Mouse (Mus musculus): Measurements from ENCODE around the gene Gm48552. TPM values are rescaled to one million over a fixed set of nuclear protein-coding genes. Genes with fewer than 3 reads are reported as not detected.

Gm48552 gene
- 1.4 and 1.5 TPM in 2 replicates for polyA plus RNA-seq (2016; fragmentation: Nextera tagmentation; extraction: Ambion mirVana)

DNA sequence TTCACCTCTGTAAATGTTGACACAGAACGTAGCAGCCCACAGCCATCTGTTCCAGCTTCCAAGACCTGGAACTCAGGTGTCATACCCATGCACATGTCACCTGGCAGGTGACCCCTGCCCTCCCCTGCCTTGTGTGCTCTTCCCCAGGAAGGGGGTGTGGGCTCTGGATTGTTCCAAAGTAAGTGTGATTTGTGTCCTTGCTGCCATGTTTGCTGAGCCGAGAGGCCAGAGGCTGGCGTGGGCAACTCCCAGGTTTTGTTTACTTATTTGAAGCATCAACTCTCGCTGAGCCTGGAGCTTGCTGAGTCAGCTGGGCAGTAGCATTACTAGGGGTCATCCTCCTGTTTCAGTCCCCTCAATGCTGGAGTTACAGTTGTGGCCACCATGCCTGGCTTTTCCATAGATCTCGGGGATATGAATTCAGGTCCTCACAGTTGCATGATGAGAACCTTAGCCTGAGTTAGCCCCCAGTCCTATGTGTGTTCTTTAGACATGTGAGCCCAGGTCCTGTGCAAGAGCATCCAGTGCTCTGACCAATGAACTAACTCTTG is at the start of gene Gm48552:
Gm48552 (plus strand) TSS at position 501 of the 551 bp plus-strand sequence.
- no peak for DNase-seq (ENCODE audit: low spot score)
- 91% methylated on average over 5 of the region's 5 CpGs for WGBS
- Histone ChIP-seq H3K36me3 (peaks cover 57% of the 10 kb centered on the region), H3K27ac (no peak within 1 kb of the TSS), H3K4me1 (peaks cover 33% of the 10 kb centered on the region), H3K4me3 (0 out of 2 replicates have a peak within 1 kb of the TSS, but pooled peaks have one; percentile 3), H3K27me3 (ENCODE audit: low read depth, poor library complexity, severe bottlenecking) (no peaks in the 10 kb centered on the region), H3K9me3 (replicated peaks) (no peaks in the 10 kb centered on the region)

GRCm38 (mm10) chr10:81340551-81341332 is 48.1 kb upstream of the Gm48552 start:
- no peak for DNase-seq (ENCODE audit: low spot score)

DNA sequence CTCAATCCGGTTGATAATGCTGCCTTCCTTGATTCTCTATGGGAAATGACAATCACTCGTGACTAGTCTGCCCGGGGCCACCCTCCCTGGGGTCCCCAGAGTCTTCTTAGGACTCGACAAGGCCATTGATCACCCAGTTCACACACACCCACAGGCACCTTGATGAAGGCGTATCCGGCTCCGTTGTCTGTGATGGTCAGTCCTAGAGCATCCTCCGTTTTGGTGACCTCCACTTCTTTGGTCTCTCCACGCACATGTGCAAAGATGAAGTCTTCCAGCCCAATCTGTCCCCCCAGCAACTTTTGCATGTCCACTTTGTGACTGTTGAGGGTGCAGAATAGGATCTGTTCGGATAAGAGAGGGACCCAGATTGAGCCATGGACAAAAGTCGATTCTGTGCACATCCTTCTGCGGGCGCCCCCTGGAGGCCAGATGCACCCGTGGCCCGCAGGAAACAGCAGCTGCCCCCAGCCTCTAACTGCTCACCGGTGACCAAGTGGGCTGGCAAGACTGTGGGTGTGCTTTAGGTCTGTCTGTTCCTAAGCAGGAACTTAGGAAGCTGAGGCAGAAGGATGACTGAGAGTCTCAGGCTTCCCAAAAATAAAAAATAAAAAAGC is 47.4 kb upstream of the Gm48552 start:
- peaks cover 85% of the 10 kb centered on the region for H3K27me3 ChIP-seq (ENCODE audit: low read depth, poor library complexity, severe bottlenecking)

More at GRCm38 (mm10) chr10:81340551-81341332, 48.1 kb upstream of the Gm48552 start:
- Histone ChIP-seq H3K27ac (no peak overlapping the region), H3K4me1 (peaks cover 29% of the 10 kb centered on the region), H3K36me3 (peaks cover 7% of the 10 kb centered on the region), H3K4me3 (no peak overlapping the region), H3K9me3 (replicated peaks) (no peaks in the 10 kb centered on the region), H3K27me3 (ENCODE audit: low read depth, poor library complexity, severe bottlenecking) (peaks cover 79% of the 10 kb centered on the region)
- 41% methylated on average over 17 of the region's 17 CpGs for WGBS

DNA sequence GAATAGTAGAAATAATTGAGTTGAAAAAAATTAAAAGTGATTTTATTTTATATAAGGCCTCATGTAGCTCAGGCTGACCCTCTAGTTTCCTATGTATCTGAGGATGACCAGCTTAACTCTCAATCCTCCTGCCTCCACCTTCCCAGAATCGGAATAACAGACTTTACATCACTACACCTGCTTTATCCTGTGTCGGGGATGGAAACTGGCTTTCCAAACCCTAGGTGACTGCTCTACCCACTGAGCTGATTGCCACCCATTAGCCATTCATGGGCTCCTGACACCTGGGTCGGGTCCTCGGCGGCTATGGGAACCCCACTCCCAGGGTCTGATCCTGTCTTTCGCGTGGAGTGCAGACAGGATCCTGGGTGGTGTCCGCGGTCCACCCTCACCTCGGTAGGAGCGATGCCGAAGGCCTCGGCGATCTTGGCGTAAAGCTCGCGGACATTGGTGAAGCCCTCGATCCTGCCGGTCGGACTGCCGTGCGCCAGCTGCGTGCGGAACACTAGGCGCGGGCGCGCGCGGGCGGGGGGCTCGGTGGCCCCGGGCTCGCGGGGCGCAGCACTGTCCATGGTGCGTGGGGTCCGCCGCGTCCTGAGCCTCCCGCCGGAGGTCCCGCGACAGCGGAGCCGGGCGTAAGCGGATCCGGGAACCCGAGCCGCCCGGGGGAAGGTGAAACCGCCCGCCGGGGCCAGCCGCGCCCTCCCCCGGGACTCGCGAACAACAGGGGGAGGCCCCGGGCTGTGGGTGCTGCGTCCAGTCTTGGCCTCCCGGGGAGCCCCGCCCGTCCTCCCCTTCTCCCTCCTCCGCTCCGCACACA is 45.9 kb upstream of the Gm48552 start, which contains the start of gene Gipc3:
Gipc3 (minus strand) TSS at position 581 of the 820 bp plus-strand sequence.
- Histone ChIP-seq H3K36me3 (peaks cover 20% of the 10 kb centered on the region), H3K4me1 (peaks cover 41% of the 10 kb centered on the region), H3K27ac (peak within 1 kb of the TSS; percentile 58; the same call in 1 of the 2 replicates), H3K9me3 (replicated peaks) (no peaks in the 10 kb centered on the region), H3K27me3 (ENCODE audit: low read depth, poor library complexity, severe bottlenecking) (peaks cover 87% of the 10 kb centered on the region), H3K4me3 (peak within 1 kb of the TSS; percentile 54)
- 7% methylated on average over 67 of the region's 67 CpGs for WGBS
- no peak for DNase-seq (ENCODE audit: low spot score)

More for the DNA sequence above, 47.4 kb upstream of the Gm48552 start:
- 34% methylated on average over 16 of the region's 16 CpGs for WGBS
- H3K4me1 ChIP-seq: peaks cover 28% of the 10 kb centered on the region
- no peak overlapping the region for H3K27ac ChIP-seq
- no peak overlapping the region for H3K4me3 ChIP-seq
- peak; percentile 87 for DNase-seq (ENCODE audit: low spot score)
- no peaks in the 10 kb centered on the region for H3K9me3 ChIP-seq (replicated peaks)
- peaks cover 12% of the 10 kb centered on the region for H3K36me3 ChIP-seq

DNA sequence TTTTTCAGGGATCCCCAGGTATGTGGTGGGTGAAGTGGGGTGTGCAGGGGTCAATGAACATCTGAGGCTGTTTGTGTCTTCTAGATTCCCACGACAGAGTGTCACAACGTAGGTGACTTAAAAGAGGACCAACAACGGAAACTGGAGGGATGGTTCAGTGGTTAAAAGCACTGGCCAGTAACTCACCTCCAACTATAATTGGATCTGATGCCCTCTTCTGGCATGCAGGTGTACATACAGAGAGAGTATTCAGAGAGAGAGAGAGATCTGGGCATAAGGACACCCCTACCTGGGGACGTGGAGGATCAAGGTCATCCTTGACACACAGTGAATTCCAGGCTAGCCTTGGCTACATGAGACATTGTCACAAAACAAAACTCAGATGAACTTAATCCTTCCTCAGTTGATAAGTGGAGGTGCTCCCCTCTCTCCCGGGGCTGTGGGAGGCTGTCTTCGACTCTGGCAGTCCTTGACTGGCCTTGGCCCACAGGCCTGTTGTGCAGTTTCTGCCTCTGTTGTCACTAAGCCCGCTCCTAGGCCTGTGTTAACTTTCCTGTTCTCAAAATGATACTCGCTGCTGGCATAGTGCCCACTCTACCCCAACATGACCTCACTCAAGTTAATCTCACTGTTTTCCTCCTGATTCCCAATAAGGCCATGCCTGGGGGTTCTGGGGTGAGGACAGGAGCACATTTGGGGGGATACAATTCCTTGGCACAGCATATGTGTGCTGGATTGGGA is 44.2 kb upstream of the Gm48552 start:
- Histone ChIP-seq H3K27me3 (ENCODE audit: low read depth, poor library complexity, severe bottlenecking) (peaks cover 82% of the 10 kb centered on the region), H3K9me3 (replicated peaks) (no peaks in the 10 kb centered on the region), H3K36me3 (peaks cover 32% of the 10 kb centered on the region), H3K4me3 (peak overlapping the region; percentile 11; the same call in 1 of the 2 replicates), H3K4me1 (peaks cover 53% of the 10 kb centered on the region), H3K27ac (no peak overlapping the region)
- WGBS: 58% methylated on average over 8 of the region's 8 CpGs
- DNase-seq (ENCODE audit: low spot score): no peak

DNA sequence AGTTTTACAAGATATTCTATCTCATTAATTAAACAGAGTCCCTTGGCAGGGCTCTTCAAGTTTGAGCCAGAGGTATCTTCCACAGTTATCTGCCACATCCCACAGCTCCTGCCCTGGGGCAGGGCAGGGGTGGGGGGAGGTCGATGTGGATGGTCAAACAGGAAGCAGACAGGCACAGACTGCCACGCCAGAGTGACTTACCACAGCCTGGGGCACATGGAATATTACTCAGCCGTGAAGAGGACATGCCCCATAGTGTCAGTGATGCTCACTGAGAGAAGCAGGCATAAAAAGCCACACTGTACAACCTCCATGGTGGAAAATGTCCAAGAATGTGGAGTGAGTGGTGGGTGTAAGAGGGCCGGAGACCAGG is 43.7 kb upstream of the Gm48552 start:
- no peak for DNase-seq (ENCODE audit: low spot score)
- peaks cover 58% of the 10 kb centered on the region for H3K4me1 ChIP-seq
- H3K4me3 ChIP-seq: peak overlapping the region; percentile 11; the same call in 1 of the 2 replicates
- WGBS: 88% methylated on average over 4 of the region's 4 CpGs
- peaks cover 32% of the 10 kb centered on the region for H3K36me3 ChIP-seq
- H3K27ac ChIP-seq: no peak overlapping the region
- peaks cover 78% of the 10 kb centered on the region for H3K27me3 ChIP-seq (ENCODE audit: low read depth, poor library complexity, severe bottlenecking)
- H3K9me3 ChIP-seq (replicated peaks): no peaks in the 10 kb centered on the region

DNA sequence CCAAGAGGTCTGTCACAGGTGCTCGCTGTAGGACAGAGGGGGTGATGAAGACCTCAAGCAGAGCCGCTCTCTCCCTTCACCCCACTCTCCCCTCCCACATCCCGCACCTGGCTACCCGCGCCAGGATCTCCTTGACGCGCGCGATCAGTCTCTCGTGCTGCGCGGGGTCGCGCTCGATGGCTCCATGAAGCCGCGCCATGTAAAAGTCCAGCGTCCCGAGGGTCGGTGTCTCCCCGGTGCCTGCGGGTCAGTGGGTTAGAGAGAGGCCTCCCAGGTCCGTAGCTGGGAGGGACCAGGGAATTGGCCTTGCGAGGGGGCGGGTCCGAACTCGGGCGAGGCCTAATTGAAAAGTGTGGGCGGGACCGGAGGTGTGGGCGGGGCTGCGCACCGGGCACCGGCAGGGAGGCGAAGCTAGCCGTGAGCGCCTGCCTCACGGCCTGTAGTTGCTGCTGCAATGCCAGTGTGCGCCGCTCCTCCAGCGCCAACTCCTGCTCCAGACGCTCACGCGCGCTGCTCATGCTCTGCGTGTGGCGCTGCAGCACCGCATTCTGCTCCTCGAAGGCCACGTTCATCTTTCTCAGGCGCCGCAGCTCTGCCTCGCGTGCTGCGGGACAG is 42.2 kb upstream of the Gm48552 start:
- H3K4me1 ChIP-seq: peaks cover 59% of the 10 kb centered on the region
- no peaks in the 10 kb centered on the region for H3K9me3 ChIP-seq (replicated peaks)
- 4% methylated on average over 55 of the region's 55 CpGs for WGBS
- peaks cover 32% of the 10 kb centered on the region for H3K36me3 ChIP-seq
- H3K4me3 ChIP-seq: peak overlapping the region; percentile 47
- DNase-seq (ENCODE audit: low spot score): peak; percentile 84
- H3K27me3 ChIP-seq (ENCODE audit: low read depth, poor library complexity, severe bottlenecking): peaks cover 64% of the 10 kb centered on the region
- peak overlapping the region; percentile 38 for H3K27ac ChIP-seq

DNA sequence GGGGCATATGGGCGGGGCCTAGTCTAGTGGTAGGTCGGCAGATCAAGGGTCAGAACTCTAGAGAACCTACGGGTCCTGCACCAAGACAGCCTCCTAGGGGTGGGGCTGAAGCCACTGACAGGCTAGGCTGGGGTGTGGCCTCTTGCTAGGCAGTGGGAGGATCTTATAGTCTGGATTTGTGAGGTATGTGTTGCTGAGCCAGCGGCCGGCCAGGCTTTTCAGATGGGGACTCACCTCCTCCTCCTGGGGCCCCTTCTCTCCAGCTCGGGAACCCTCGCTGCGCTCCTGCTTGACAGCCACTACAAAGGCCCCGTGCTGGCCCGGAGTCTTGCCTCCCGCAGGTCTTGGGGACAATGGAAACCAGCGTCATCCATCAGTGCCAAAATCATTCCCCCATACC is 39.7 kb upstream of the Gm48552 start:
- peak overlapping the region; percentile 97 for H3K4me3 ChIP-seq
- peaks cover 61% of the 10 kb centered on the region for H3K4me1 ChIP-seq
- no peak for DNase-seq (ENCODE audit: low spot score)
- 6% methylated on average over 12 of the region's 12 CpGs for WGBS
- peak overlapping the region; percentile 95 for H3K27ac ChIP-seq
- H3K9me3 ChIP-seq (replicated peaks): no peaks in the 10 kb centered on the region
- H3K27me3 ChIP-seq (ENCODE audit: low read depth, poor library complexity, severe bottlenecking): peaks cover 39% of the 10 kb centered on the region
- peaks cover 32% of the 10 kb centered on the region for H3K36me3 ChIP-seq

DNA sequence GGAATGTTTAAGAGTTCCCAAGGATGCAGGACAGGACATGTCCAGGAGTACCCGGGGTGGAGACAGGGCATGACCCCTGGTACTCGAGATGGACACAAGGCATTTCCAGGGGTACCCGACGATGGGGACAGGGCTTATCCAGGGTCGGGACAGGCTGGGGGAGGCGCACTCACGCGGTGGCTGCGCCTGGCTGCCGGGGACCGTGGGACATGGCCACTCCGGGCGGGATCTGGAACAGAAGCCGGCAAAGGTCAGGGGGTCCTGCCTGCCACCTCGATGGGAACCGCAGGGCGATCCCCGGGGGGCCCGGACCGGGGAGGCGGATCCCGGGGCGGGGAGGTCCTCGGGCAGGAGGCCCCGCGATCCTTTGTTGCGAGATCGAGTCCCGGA is 38.8 kb upstream of the Gm48552 start:
- no peaks in the 10 kb centered on the region for H3K9me3 ChIP-seq (replicated peaks)
- H3K36me3 ChIP-seq: peaks cover 32% of the 10 kb centered on the region
- peak overlapping the region; percentile 95 for H3K27ac ChIP-seq
- peak overlapping the region; percentile 97 for H3K4me3 ChIP-seq
- no peak for DNase-seq (ENCODE audit: low spot score)
- under 1% methylated on average over 29 of the region's 29 CpGs for WGBS
- peaks cover 69% of the 10 kb centered on the region for H3K4me1 ChIP-seq
- peaks cover 31% of the 10 kb centered on the region for H3K27me3 ChIP-seq (ENCODE audit: low read depth, poor library complexity, severe bottlenecking)

DNA sequence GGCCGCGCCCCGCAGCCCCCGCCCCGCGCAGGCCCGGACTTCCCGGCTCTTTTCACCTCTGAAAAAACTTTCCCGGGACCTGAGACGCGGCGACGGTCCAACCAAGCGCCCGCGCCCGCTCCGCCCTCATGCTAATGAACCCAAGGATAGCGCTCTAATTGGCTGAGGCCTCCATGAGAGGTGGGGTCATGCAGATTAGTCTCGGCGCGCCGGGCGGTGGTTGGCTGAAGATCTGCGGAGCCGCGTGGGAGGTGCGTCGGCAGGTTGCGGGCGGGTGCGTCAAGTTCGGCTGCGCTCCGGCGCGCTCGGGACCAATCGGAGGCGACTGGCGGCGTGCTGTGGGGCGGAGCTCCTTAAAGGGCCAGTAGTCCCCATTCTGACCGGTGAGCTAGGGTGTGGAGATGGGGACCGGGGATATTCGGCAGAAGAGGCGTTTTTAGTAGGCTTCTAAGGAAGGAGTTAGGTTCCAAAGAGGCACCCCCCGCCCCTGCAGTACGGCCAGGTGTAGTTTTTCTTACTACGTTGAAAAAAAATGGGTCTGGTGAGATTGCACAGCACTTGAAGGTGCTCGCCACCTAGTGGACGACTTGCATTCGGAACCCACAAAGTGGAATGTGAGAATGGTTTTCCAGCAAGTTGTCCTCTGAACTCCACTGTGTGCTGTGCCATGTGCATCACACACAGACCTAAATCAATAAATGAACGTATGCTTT is 38.3 kb upstream of the Gm48552 start, which contains the start of gene Hmg20b:
Hmg20b (minus strand) TSS at position 130 of the 713 bp plus-strand sequence.
- Histone ChIP-seq H3K27me3 (ENCODE audit: low read depth, poor library complexity, severe bottlenecking) (peaks cover 25% of the 10 kb centered on the region), H3K36me3 (peaks cover 27% of the 10 kb centered on the region), H3K4me1 (peaks cover 75% of the 10 kb centered on the region), H3K9me3 (replicated peaks) (no peaks in the 10 kb centered on the region), H3K27ac (peak within 1 kb of the TSS; percentile 95), H3K4me3 (peak within 1 kb of the TSS; percentile 97)
- WGBS: under 1% methylated on average over 54 of the region's 54 CpGs
- peak; percentile 99 for DNase-seq (ENCODE audit: low spot score)

DNA sequence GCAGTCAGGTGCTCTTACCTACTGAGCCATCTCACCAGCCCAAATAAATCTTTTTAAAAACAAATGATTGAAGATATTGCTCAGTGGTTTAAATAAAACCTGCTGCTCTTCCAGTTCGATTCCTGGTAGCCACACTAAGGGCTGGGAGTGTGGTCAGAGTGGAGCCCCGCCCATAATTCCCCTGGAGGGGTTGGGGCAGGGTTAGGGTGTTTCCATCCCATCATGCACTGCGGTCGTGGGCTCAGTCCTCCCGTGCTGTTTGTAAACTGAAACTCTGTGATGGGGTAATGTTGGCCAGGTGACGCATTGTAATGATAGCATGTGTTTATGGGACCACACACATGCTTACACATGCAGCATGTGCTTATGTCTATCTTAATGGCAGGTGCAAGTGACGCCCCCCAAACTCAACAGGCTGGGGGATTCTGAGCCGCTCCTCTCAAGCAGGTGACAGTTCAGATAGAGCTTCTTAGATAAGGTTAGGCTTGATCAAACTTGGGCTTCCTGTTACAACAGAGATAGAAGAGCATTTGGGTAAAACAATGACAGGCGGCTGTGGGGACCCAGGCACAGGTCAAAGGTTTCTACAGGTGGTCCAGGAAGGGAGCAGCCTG is 37.0 kb upstream of the Gm48552 start:
- H3K4me3 ChIP-seq: no peak overlapping the region
- peaks cover 69% of the 10 kb centered on the region for H3K4me1 ChIP-seq

More for the DNA sequence above, 37.0 kb upstream of the Gm48552 start:
- H3K27ac ChIP-seq: no peak overlapping the region
- DNase-seq (ENCODE audit: low spot score): no peak
- H3K27me3 ChIP-seq (ENCODE audit: low read depth, poor library complexity, severe bottlenecking): peaks cover 27% of the 10 kb centered on the region
- 24% methylated on average over 9 of the region's 9 CpGs for WGBS
- peaks cover 20% of the 10 kb centered on the region for H3K36me3 ChIP-seq
- H3K9me3 ChIP-seq (replicated peaks): no peaks in the 10 kb centered on the region

All from limb, embryonic 10.5 days (tissue).